Mouse (Mus musculus) left cerebral cortex, postnatal 25 days (tissue): ENCODE results near the gene Eif1ad. TPM values are rescaled to one million over a fixed set of nuclear protein-coding genes. Genes with fewer than 3 reads are reported as not detected.
A peak's percentile ranks its signal among the peaks of the same experiment; 100 is the strongest.
"Not testable (repeated sequence)": the region's sequence is repeated elsewhere in the genome, so short reads cannot be mapped to it uniquely, and the experiment has no call there.

Experiments
- DNase-seq, 2 experiments: peaks; one replicate each; pipeline ENCODE4 v3.0.0; 2022; ENCODE audit warnings: low spot score in 2 of 2, mixed read lengths in 1 of 2
- intact Hi-C: fragments of 180-260 bp; cut with DNase I; formaldehyde crosslinking; loops from one replicate; pipeline ENCODE4 v1.15.1; 2025
- total RNA-seq, 2 experiments: library from RNA; stranded (reverse); gene quantifications; 2 replicates each; pipeline ENCODE4 v1.2.3; 2021

Eif1ad gene
- 10 to 100 TPM; 24.9 to 25.6 TPM for total RNA-seq

GRCm38 (mm10) chr19:5366175-5367052 is at the start of gene Eif1ad:
Eif1ad (plus strand) TSS chr19:5366741.
- DNase-seq: peak; percentile 97
- intact Hi-C loops: loop anchor here (1.0 to 5.0 kb wide), 3 partner anchors 22 to 69 kb away; partner anchors contain the start of genes Drap1, Gal3st3, Sart1 and Sf3b2

- intact Hi-C loops: no loop called here
- DNase-seq: no peak
These were observed 42.7 kb upstream of the Eif1ad start for GRCm38 (mm10) chr19:5323801-5324200.

- intact Hi-C loops: no loop called here
- no peak for DNase-seq
These were observed 38.6 kb upstream of the Eif1ad start for GRCm38 (mm10) chr19:5327970-5328369.

GRCm38 (mm10) chr19:5334741-5335140 is 31.8 kb upstream of the Eif1ad start:
- intact Hi-C loops: no loop called here
- no peak for DNase-seq

GRCm38 (mm10) chr19:5335441-5335840 is 31.1 kb upstream of the Eif1ad start, which contains the start of gene Catsper1:
Catsper1 (plus strand) TSS chr19:5335741.
- DNase-seq: no peak
- intact Hi-C loops: no loop called here

GRCm38 (mm10) chr19:5337975-5338374 is 28.6 kb upstream of the Eif1ad start:
- DNase-seq: peak; percentile 73 to 76
- intact Hi-C loops: no loop called here

- DNase-seq: no peak
- intact Hi-C loops: no loop called here
These were observed 25.2 kb upstream of the Eif1ad start for GRCm38 (mm10) chr19:5341360-5341759.

GRCm38 (mm10) chr19:5345297-5346131 is 21.0 kb upstream of the Eif1ad start:
- DNase-seq: no peak
- intact Hi-C loops: loop anchor here (5.0 kb wide), 1 partner anchor 43 kb away; no protein-coding TSS in a partner anchor

- DNase-seq: no peak
- intact Hi-C loops: loop anchor here (5.0 kb wide), 1 partner anchor 46 kb away; no protein-coding TSS in a partner anchor
These were observed 18.5 kb upstream of the Eif1ad start for GRCm38 (mm10) chr19:5348064-5348463.

- intact Hi-C loops: loop anchor here (5.0 kb wide), 1 partner anchor 47 kb away; no protein-coding TSS in a partner anchor
- peak; percentile 25 to 40 for DNase-seq
These were observed 17.7 kb upstream of the Eif1ad start for GRCm38 (mm10) chr19:5348526-5349501.

- DNase-seq: not testable (repeated sequence)
- intact Hi-C loops: loop anchor here (5.0 kb wide), 1 partner anchor 47 kb away; no protein-coding TSS in a partner anchor
These were observed 17.1 kb upstream of the Eif1ad start, which contains the start of gene Cst6 for GRCm38 (mm10) chr19:5349502-5349873. Cst6 (minus strand) TSS chr19:5349574.

GRCm38 (mm10) chr19:5353609-5354008 is 12.9 kb upstream of the Eif1ad start:
- intact Hi-C loops: no loop called here

GRCm38 (mm10) chr19:5356080-5356479 is 10.5 kb upstream of the Eif1ad start:
- no peak for DNase-seq
- intact Hi-C loops: no loop called here

More at GRCm38 (mm10) chr19:5353609-5354008, 12.9 kb upstream of the Eif1ad start:
- no peak for DNase-seq

GRCm38 (mm10) chr19:5362186-5362585 is 4.4 kb upstream of the Eif1ad start:
- DNase-seq: no peak
- intact Hi-C loops: no loop called here

GRCm38 (mm10) chr19:5364124-5364523 is 2.4 kb upstream of the Eif1ad start:
- intact Hi-C loops: no loop called here
- DNase-seq: no peak

GRCm38 (mm10) chr19:5365751-5366150 is 790 bp upstream of the Eif1ad start:
- DNase-seq: no peak
- intact Hi-C loops: loop anchor here (1.0 to 5.0 kb wide), 3 partner anchors 23 to 68 kb away; partner anchors contain the start of genes Drap1, Gal3st3, Sart1 and Sf3b2

GRCm38 (mm10) chr19:5367053-5367359 is 465 bp downstream of the Eif1ad start, which contains the start of gene Banf1:
Banf1 (minus strand) TSS chr19:5367168.
- no peak for DNase-seq
- intact Hi-C loops: loop anchor here (5.0 kb wide), 1 partner anchor 70 kb away; the partner anchor contains the start of genes Gal3st3 and Sf3b2

- no peak for DNase-seq
- intact Hi-C loops: loop anchor here (5.0 kb wide), 1 partner anchor 70 kb away; the partner anchor contains the start of genes Gal3st3 and Sf3b2
These were observed 914 bp downstream of the Eif1ad start for GRCm38 (mm10) chr19:5367455-5367854.

GRCm38 (mm10) chr19:5370932-5371331 is 4.4 kb downstream of the Eif1ad start:
- intact Hi-C loops: no loop called here
- no peak for DNase-seq
